Mouse (Mus musculus) testis, postnatal 10 days (tissue): Measurements from ENCODE around the gene Gal3st1.
"Not testable (repeated sequence)": the region's sequence is repeated elsewhere in the genome, so short reads cannot be mapped to it uniquely, and the experiment has no call there.

ENCODE experiments used
- DNase-seq: peaks from one replicate; pipeline ENCODE4 v3.0.0; 2021; ENCODE audit warnings: low spot score

Gal3st1 gene

DNA sequence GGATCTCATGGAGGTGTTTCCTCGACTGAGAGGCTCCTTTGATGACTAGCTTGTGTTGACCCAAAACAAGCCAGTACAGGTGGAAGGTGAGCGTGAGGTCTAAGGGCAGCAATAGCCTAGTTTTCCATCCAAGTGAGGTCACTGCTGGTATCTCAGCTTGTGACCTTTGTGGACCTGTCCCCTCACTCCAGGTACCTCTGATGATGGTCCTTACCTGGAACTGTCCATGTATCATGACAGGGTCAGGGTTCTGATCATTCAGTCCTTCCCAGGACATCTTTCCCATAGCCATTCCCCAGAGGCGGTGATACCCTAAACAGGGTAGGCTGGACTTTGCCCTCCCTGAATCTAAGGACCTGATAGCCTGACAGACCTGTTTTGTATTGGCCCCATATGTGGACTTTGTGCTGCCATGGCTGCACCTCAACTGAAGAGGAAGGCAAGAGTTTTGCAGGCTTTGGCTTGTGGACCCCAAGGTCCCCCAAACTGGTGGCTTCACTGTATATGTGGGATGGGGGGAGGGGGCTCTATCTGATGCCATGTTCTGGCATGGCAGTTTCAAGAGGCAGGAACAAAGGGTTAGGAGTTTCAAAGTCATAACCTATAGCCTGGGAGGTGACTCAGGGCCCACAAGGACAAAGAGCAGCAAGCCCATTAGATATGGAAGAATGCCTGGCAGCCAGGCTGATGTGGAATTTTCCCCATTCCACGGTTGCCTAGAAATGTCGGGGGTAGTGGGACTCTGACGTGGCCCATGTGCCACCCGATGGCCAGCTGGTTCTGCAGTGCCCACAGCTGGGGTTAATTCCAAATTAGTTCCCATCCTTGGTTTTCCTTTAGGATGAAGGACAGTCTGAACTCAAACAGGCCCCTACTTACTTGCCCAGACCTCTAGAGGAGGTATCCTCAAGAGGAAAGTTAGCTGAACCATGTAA lies 894 bp upstream of the Gal3st1 start:
- no peak for DNase-seq

DNA sequence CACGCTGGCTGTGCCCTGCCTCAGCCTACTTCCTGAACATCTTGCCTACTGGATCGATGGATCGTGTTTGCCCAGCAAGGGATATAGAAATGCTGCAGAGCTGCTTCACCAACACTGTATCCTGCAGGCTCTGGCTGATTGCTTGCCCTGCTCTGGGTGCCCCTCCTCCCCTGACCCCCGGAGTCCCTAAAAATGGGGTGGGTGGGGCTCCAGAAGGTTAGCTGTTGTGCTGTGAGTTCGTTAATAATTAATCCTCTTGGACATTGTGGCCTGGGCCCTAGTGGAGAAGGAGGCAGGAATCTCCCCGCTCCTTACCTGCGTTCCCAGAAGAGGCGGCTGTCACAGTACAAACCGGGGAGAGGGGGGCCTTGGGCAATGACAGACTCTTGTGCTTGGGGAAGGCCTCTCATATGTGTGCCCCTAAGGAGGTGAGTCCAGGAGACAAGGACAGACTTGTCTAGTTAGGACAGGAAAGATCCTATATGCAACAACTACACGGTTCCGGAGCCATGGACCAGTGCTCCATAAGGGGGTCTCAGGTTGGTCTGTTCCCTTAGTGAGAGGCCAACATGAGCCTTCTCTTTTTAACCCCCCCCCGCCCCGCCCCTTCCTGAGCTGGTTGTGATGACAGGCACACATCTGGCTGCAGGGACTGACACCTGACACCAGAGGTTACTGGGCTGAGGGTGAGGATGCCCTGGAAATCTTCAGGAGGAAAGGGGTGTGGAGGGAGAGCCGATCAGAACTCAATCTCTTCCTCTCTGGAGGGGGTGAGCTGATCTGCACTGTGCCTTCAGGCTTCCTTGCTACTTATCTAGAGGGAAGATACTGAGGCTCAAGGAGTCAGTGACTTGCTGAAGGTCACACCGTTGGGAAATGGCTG lies 668 bp downstream of the Gal3st1 start:
- DNase-seq = no peak

DNA sequence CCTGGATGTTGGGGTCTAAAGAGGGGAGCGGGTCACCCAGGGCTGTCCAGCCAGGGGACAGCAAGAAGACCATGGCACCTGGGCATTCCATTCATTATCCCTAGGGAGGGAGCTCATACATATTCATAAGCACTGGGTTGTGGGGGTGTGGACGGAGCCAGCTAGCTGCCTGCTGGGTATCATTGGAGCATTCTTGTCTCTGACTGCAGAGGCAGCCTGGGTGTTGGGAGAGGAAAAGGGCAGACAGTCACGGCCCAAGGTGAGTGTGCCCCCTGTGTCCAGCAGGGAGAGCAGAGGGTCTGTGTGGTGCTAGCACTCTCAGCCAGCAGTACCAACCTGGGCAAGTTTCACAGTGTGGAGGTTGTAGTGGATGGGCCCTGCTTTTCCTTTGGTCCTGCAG lies 6.3 kb downstream of the Gal3st1 start:
- DNase-seq = no peak

DNA sequence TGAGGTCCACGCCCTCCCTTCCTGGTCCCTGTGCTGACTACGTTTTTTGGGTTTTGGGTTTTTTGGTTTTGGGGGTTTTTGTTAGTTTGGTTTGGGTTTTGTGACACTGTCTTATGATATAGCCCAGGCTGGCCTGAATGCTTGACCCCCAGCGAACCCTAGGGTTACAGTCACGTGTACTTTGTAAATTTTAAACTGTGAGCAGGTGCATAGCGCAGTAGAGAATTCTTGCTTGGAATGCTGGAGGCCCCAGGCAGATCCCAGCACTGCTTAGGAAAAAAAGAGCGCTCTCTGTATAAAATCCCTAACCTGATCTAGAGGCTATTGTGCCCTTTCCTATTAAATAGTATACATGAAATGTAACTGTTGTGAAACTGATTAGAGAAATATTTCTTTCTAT lies 9.7 kb downstream of the Gal3st1 start:
- DNase-seq = no peak

DNA sequence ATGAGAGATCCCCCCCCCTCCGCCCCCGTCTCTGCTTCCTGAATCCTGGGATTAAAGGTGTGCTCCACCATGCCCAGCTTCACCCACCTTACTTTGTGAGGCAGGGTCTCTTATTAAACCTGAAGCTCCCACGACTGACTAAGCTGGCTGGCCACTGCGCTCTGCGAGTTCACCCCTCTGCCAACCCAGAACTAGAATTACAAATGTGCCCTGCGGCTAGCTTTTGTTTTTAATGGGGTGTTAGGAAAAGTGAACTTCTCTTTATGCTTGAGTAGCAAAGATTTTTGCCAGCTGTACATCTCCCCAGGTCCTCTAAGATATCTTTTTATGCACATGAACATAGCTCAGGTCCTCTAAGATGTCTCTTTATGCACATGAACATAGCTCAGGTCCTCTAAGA lies 10.5 kb downstream of the Gal3st1 start:
- DNase-seq = no peak

DNA sequence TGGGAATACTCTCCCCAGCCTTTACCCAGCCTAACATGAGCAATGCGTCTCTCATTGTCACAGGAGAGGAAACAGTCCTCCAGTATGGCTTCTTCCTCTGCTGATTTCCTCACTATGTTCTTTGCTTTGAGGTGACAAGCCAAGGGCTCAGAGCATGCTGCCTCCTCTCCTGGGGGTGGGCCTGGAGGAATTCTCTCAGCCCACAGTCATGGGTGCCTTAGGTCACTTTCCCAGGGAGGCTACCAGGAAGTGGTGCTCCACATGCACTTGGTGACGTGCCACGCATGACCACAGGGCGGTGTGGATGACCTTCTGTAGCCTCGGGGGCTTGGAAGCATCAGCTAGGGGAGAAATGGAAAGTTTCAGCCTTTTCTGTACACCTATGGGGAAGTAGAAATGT lies 12.1 kb downstream of the Gal3st1 start:
- DNase-seq = no peak

DNA sequence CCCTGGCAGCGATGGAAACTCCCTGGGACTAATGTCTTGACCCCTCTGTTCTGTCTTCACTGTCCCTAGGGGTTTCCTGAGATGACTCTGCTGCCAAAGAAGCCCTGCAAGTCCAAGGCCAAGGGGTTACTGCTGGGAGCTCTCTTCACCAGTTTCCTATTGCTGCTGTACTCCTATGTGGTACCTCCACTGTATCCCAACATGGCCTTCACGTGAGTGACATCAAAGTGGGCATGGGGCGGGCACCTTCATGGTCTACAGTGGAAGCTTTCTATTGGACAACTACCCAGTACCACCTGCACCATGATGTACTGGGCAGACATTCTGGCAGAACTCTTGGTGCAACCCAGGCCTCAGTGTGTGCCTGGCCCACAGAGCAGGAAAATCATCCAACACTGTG lies 13.4 kb downstream of the Gal3st1 start:
- DNase-seq = no peak

DNA sequence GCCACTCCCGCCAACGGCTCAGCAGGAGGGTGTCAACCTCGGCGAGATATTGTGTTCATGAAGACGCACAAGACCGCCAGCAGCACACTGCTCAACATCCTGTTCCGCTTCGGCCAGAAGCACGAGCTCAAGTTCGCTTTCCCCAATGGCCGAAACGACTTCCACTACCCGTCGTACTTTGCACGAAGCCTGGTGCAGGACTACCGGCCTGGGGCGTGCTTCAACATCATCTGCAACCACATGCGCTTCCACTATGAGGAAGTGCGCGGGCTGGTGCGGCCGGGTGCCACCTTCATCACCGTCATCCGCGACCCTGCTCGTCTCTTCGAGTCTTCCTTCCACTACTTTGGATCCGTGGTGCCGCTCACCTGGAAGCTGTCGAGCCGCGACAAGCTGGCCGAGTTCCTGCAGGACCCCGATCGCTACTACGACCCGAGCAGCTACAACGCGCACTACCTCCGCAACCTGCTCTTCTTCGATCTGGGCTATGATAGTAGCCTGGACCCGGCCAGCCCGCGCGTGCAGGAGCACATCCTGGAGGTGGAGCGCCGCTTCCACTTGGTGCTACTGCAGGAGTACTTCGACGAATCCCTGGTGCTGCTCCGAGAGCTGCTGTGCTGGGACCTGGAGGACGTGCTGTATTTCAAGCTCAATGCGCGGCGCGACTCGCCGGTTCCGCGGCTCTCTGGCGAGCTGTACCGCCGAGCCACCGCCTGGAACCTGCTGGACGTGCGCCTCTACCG lies 14.7 kb downstream of the Gal3st1 start:
- no peak for DNase-seq

DNA sequence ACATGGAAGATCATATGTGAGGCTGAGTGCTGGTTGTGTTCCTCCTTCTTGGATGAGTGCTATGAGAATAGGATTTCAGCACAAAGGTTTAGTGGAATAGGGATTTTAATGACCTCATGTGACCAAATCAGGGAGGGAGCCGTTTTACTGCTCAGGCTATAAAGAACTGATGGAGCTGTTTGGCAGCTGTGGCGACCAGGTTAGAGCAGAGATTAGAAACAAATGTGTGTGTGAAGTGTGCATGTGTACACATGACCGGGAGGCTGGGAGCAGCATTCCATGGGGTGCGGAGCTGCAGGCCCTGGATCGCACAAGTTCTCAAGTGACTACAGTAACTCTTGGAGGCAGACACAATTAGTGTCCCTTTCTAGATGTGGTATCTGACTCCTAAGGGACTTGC lies 16.1 kb downstream of the Gal3st1 start:
- no peak for DNase-seq

DNA sequence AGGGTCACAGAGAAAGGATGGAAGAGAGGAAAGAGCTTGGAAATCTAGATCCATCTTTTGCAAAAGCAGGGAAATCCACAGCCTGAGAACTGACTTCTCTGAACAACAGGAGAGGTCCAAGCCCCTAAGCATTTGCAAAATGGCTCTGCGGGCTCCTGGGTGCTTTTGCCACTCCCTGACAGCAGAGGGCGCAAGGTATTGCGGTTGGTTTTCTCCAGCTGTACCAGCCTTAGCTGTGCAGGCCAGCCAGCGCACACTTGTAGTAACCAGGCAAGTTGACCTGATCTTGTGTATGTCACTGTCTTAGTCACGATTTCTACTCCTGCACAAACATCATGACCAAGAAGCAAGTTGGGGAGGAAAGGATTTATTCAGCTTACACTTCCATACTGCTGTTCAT lies 18.2 kb downstream of the Gal3st1 start:
- DNase-seq = peak; percentile 84

DNA sequence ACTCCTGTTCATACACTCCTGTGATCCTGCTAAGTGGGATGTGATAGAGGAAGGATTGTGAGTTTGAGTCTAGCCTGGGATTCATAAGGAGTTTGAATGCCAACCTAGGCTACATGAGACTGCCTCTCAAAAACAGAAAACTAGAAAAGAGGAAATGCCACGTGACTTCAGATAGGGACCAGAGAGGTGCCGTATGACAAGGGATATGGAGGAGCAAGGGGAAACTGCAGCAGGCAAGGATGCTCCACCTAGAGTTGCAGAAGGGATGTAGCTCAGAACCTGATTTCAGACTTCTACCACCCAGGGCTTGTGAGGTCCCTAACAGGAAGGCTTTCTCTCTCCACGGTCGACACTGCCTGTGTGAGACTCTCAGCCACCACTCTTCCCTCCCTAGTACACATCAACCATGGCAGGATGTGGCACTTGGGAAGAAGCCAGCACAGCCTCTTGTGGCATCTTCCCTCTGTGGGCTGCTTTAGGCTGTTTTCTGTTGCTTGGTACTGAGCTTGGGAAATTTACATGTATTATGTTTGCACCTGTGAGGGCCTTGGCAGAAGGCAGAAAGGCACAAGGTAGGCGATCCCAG lies 21.9 kb downstream of the Gal3st1 start:
- DNase-seq = no peak

DNA sequence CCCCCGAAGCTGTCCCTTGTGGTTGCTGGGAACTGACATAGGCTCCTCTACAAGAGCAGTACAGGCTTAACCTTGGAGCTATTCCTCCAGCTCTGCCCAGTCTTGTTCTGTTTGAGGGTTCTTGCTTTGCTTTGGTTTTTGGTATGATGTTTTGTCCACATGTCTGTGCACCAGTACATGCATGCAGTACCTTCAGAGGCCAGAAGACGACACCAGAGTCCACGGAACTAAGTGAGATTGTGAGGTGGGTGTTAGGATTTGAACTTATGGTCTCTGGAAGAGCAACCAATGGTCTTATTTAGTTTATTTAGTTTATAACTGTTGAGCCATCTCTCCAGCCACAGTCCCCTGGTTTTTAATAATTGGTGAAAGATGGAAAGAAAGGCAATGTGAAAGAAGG lies 23.0 kb downstream of the Gal3st1 start:
- no peak for DNase-seq

DNA sequence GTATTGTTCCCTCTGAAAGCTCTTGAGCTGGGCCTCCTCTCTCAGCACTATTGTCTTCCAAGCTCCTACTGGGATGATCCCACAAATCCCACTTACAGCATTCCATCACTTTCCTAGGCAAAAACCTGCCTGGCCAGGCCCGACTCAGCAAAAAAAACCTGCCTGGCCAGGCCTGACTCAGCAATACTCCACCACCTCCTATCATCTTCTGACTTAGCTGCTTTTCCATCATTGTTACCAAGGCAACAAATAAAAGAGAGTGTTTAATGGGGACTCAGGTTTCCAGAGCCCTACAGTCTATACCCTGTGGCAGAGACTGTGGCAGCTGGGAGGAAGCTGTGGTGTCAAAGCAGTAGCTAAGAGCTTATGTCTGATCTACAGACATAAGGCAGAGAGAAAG lies 29.2 kb downstream of the Gal3st1 start:
- DNase-seq = no peak

DNA sequence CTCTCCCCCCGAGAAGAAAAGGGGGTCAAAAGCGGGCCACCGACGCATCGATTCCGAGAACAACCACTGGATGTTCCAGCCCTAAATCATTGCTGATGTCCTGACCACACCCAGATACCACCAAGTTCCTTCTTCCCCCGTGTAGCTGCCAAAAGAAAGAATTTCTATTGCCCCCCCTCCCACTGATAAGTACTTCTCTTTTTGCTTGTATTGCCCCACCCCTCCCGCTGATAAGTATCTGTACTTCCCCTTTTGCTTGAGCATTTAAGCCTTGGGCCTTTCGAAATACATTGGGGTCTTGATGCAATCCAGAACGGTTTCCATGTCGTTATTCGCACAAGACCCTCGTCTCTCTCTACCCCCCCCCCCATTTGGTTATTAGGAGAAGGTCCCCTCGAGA lies 32.4 kb downstream of the Gal3st1 start:
- DNase-seq = not testable (repeated sequence)

DNA sequence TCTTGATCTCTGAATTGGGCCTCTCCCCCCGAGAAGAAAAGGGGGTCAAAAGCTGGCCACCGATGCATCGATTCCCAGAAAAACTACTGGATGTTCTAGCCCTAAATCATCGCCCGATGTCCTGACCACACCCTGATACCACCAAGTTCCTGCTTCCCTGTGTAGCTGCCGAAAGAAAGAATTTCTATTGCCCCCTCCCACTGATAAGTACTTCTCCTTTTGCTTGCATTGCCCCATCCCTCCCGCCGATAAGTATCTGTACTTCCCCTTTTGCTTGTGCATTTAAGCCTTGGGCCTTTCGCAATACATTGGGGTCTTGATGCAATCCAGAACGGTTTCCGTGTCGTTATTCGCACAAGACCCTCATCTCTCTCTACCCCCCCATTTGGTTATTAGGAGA lies 38.7 kb downstream of the Gal3st1 start:
- DNase-seq = not testable (repeated sequence)

DNA sequence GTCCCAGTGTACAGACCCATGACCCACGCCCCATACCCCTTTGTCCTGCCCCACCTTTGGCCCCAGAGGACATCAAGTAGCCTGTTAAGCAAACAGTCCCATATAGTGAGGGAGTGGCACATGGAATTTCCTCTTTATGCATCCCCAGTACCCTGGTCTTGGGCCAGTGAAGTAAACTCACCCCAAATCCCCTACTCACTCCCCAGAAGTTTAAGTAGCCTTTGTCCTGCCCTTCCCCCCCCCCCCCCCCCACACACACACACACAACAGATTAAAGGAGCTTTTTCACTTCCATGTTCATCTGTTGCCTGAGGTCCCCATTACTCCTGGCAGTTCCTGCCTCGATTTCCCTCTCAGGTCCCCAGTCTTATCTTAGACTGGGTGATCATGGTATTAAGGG lies 39.9 kb downstream of the Gal3st1 start:
- DNase-seq = no peak

DNA sequence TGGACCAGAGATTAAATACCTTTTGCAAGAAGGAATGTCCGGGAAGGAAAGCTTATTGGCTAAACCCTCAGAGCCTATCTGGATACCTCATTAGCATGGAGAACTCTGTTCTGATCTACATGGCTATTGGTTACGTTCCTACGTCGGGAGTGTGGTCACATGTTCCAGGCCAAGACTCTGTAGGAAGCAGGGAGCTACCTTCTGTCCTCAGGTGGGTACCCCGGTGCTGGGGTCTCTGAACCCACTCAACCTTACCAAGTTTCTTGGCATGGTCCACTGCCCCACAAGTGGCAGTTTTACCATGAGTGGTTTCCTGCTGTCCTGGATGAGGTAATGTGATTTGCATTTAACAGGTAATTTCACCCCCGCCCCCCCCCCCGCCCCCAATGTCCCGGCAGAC lies 43.6 kb downstream of the Gal3st1 start:
- DNase-seq = no peak

DNA sequence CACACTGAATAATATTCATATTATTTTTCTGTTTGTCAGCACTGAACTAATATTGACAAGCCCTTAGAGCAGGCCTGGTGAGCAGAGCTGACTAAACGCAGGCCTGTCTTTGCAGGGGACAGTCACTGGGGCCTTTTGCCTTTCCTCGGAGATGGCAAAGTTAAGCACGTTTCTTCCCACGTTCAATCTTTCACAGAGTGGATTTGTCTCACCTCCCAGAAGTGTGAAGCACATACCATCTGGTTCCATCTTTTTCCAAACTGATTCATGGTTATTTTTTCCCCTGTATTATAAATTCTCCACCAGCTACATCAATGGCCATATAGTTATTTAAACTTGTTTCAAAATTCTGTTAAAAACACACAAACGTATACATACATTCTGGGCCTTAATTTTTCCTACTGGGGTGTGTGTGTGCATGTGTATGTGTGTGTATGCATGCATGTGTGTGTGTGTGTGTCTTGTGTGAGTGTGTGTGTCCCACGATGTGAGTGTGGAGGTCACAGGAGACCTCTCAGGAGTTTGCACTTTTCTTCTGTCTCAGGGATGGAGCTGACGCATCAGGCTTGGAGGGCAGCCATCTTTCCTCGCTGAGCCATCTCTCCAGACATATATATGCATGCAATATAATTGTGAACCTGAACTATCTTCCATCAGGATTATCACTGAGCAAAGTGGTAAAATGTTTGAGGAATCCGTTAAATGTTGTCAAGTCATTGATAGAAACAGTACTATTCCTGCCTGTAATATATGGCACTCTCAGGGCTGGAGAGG lies 44.3 kb downstream of the Gal3st1 start:
- no peak for DNase-seq

DNA sequence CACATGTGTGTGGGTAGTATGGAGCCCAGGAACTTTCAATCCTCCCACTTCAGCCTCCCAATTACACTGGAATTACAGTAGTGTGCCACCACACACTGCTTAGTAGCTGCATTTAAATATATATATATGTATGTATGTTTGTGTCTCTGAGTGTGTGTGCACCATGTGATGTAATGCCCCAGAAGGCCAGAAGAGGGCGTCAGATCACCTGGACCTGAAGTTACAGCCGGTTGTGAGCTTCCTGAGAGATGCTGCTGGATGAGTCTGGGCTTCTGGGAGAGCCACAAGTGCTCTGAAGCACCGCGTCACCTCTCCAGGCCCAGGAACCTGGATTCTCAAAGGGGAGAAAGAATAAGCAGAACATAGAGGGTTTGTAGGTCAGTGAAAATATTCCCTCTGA lies 45.9 kb downstream of the Gal3st1 start:
- no peak for DNase-seq

DNA sequence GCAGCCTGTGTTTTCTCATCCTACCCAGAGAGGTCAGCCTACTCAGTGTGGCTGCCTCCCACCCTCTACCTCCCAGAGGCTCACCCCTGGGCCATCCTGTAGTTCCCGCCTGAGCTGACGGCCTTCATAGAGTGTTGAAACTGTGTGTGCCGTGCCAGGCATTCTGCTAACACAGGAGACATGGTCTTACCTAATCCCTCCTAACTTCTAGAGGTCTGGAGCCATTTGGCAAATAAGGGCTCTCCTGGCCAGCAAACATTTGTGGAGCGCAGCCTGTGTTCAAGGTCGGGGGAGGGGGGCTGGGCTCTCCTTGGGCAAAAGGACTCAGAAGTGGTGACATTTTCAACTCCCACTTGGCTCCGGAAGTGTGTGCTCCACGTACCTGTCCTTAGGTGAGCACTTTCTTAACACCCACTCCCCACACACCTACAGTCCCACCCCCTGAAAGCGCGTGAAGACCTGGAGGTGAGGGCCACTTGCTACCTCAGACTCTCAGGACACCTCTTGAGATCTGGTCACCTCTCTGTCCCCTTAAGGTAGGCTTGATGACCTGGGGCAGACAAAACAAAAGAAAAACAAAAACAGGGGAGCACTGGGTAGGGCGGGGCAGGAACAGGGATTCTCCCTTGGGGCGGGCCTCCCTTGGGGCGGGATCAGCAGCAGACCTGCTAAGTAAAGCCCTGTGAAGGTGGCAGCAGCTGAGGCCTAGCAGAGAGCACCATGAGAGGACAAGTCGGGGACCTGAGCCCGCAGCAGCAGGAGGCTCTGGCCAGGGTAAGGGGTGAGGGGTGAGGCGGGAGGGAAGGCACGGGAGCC lies 47.9 kb downstream of the Gal3st1 start, which contains the start of gene Sec14l4:
Sec14l4 (plus strand) TSS at position 337 of the 816 bp plus-strand sequence.
- no peak for DNase-seq
